Mouse (Mus musculus) splenic B cell, adult 2 months (primary cell): ENCODE results near the gene Abcb8.

Source experiments
- DNase-seq: peaks from one replicate; pipeline ENCODE4 v3.0.0-alpha.2; 2011; ENCODE audit warnings: low read depth, low spot score
- H3K27me3 ChIP-seq: 2 replicates; pipeline ENCODE4 v1.6.1; 2012; ENCODE audit warnings: mild to moderate bottlenecking, low read length, moderate library complexity, mixed read lengths; ENCODE audit not compliant: control insufficient read depth, poor library complexity, insufficient read depth, severe bottlenecking
- H3K36me3 ChIP-seq: 2 replicates; pipeline ENCODE4 v1.6.1; 2012; ENCODE audit warnings: mild to moderate bottlenecking, low read length, moderate library complexity, mixed read lengths; ENCODE audit not compliant: control insufficient read depth, poor library complexity, insufficient read depth, severe bottlenecking

The Abcb8 gene

GRCm38 (mm10) chr5:24393392-24393997 is at the start of gene Abcb8:
Gene Abcb8, plus strand, starts transcription at chr5:24393663.
- Histone ChIP-seq H3K27me3 (no peaks in the 10 kb centered on the region), H3K36me3 (no peaks in the 10 kb centered on the region)
- peak; percentile 93 for DNase-seq

GRCm38 (mm10) chr5:24343977-24344436 is 49.5 kb upstream of the Abcb8 start:
- DNase-seq, result no peak
- H3K36me3 ChIP-seq, result no peaks in the 10 kb centered on the region
- H3K27me3 ChIP-seq, result no peaks in the 10 kb centered on the region

GRCm38 (mm10) chr5:24344477-24345051 is 48.9 kb upstream of the Abcb8 start:
- DNase-seq, result no peak
- no peaks in the 10 kb centered on the region for H3K36me3 ChIP-seq
- no peaks in the 10 kb centered on the region for H3K27me3 ChIP-seq

- no peak for DNase-seq
- Histone ChIP-seq H3K27me3 (no peaks in the 10 kb centered on the region), H3K36me3 (no peaks in the 10 kb centered on the region)
These were observed 47.1 kb upstream of the Abcb8 start for GRCm38 (mm10) chr5:24346313-24346712.

- Histone ChIP-seq H3K36me3 (no peaks in the 10 kb centered on the region), H3K27me3 (no peaks in the 10 kb centered on the region)
- no peak for DNase-seq
These were observed 46.1 kb upstream of the Abcb8 start for GRCm38 (mm10) chr5:24347186-24347875.

GRCm38 (mm10) chr5:24348128-24348527 is 45.3 kb upstream of the Abcb8 start:
- H3K27me3 ChIP-seq, result no peaks in the 10 kb centered on the region
- peak; percentile 64 for DNase-seq
- no peaks in the 10 kb centered on the region for H3K36me3 ChIP-seq

- Histone ChIP-seq H3K36me3 (no peaks in the 10 kb centered on the region), H3K27me3 (no peaks in the 10 kb centered on the region)
- peak; percentile 8 for DNase-seq
These were observed 44.9 kb upstream of the Abcb8 start for GRCm38 (mm10) chr5:24348546-24348945.

- DNase-seq, result no peak
These were observed 43.4 kb upstream of the Abcb8 start for GRCm38 (mm10) chr5:24350073-24350472.

GRCm38 (mm10) chr5:24350531-24351250 is 42.8 kb upstream of the Abcb8 start:
- H3K27me3 ChIP-seq, result no peaks in the 10 kb centered on the region
- no peak for DNase-seq

More at GRCm38 (mm10) chr5:24350073-24350472, 43.4 kb upstream of the Abcb8 start:
- Histone ChIP-seq H3K36me3 (no peaks in the 10 kb centered on the region), H3K27me3 (no peaks in the 10 kb centered on the region)

GRCm38 (mm10) chr5:24351278-24351677 is 42.2 kb upstream of the Abcb8 start, which contains the start of gene Kcnh2:
Gene Kcnh2, minus strand, starts transcription at chr5:24351604.
- Histone ChIP-seq H3K27me3 (no peaks in the 10 kb centered on the region), H3K36me3 (no peaks in the 10 kb centered on the region)
- no peak for DNase-seq

More at GRCm38 (mm10) chr5:24350531-24351250, 42.8 kb upstream of the Abcb8 start:
- H3K36me3 ChIP-seq, result no peaks in the 10 kb centered on the region

GRCm38 (mm10) chr5:24351701-24352171 is 41.7 kb upstream of the Abcb8 start:
- no peaks in the 10 kb centered on the region for H3K36me3 ChIP-seq
- peak; percentile 8 for DNase-seq

GRCm38 (mm10) chr5:24352251-24352859 is 41.1 kb upstream of the Abcb8 start:
- no peak for DNase-seq
- no peaks in the 10 kb centered on the region for H3K27me3 ChIP-seq
- no peaks in the 10 kb centered on the region for H3K36me3 ChIP-seq

More at GRCm38 (mm10) chr5:24351701-24352171, 41.7 kb upstream of the Abcb8 start:
- H3K27me3 ChIP-seq, result no peaks in the 10 kb centered on the region

GRCm38 (mm10) chr5:24353327-24353726 is 40.1 kb upstream of the Abcb8 start:
- no peak for DNase-seq
- Histone ChIP-seq H3K36me3 (no peaks in the 10 kb centered on the region), H3K27me3 (no peaks in the 10 kb centered on the region)

- no peaks in the 10 kb centered on the region for H3K36me3 ChIP-seq
- H3K27me3 ChIP-seq, result no peaks in the 10 kb centered on the region
- DNase-seq, result no peak
These were observed 36.7 kb upstream of the Abcb8 start for GRCm38 (mm10) chr5:24356764-24357163.
